Mouse (Mus musculus) gastrocnemius, postnatal 36 days (tissue): Measurements from ENCODE around the gene Trim67. TPM values are rescaled to one million over a fixed set of nuclear protein-coding genes. Genes with fewer than 3 reads are reported as not detected.

Experiments used
- DNase-seq, 2 experiments: peaks; one replicate each; pipeline ENCODE4 v3.0.0; 2022
- intact Hi-C: fragments of 180-260 bp; cut with DNase I; formaldehyde crosslinking; loops from one replicate; pipeline ENCODE4 v1.15.1; 2025
- total RNA-seq, 2 experiments: library from RNA; stranded (reverse); gene quantifications; 2 replicates each; pipeline ENCODE4 v1.2.3; 2021

The Trim67 gene
- total RNA-seq, 2 experiments from 2014 or later: 0.05 to 0.35 TPM

- DNase-seq: peak; percentile 81 to 82
- intact Hi-C loops: loop anchor here (10.0 kb wide), 1 partner anchor 358 kb away; the partner anchor contains the start of gene Pgbd5
Measured at GRCm38 (mm10) chr8:124793172-124793651, 320 bp downstream of the Trim67 start.

GRCm38 (mm10) chr8:124793661-124794485, 981 bp downstream of the Trim67 start:
- intact Hi-C loops: loop anchor here (10.0 kb wide), 1 partner anchor 359 kb away; the partner anchor contains the start of gene Pgbd5

GRCm38 (mm10) chr8:124794486-124794780, 1.5 kb downstream of the Trim67 start:
- peak in 1 of 2 experiments; percentile 17 for DNase-seq
- intact Hi-C loops: loop anchor here (10.0 kb wide), 1 partner anchor 360 kb away; the partner anchor contains the start of gene Pgbd5

More at GRCm38 (mm10) chr8:124793661-124794485, 981 bp downstream of the Trim67 start:
- no peak for DNase-seq

GRCm38 (mm10) chr8:124795781-124796488, 3.0 kb downstream of the Trim67 start:
- intact Hi-C loops: loop anchor here (10.0 kb wide), 1 partner anchor 361 kb away; the partner anchor contains the start of gene Pgbd5
- no peak for DNase-seq

- no peak for DNase-seq
- intact Hi-C loops: no loop called here
Measured at GRCm38 (mm10) chr8:124800542-124800941, 7.7 kb downstream of the Trim67 start.

- no peak for DNase-seq
- intact Hi-C loops: no loop called here
Measured at GRCm38 (mm10) chr8:124803824-124804702, 11.2 kb downstream of the Trim67 start.

GRCm38 (mm10) chr8:124805990-124806389, 13.1 kb downstream of the Trim67 start:
- no peak for DNase-seq
- intact Hi-C loops: no loop called here

- intact Hi-C loops: no loop called here
- no peak for DNase-seq
Measured at GRCm38 (mm10) chr8:124809419-124809818, 16.5 kb downstream of the Trim67 start.

GRCm38 (mm10) chr8:124810056-124810610, 17.2 kb downstream of the Trim67 start:
- DNase-seq: no peak
- intact Hi-C loops: loop anchor here (5.0 kb wide), 1 partner anchor 68 kb away; no protein-coding TSS in a partner anchor

- no peak for DNase-seq
- intact Hi-C loops: loop anchor here (5.0 kb wide), 1 partner anchor 69 kb away; no protein-coding TSS in a partner anchor
Measured at GRCm38 (mm10) chr8:124810689-124811394, 17.9 kb downstream of the Trim67 start.

GRCm38 (mm10) chr8:124813326-124813725, 20.4 kb downstream of the Trim67 start:
- DNase-seq: no peak
- intact Hi-C loops: loop anchor here (5.0 kb wide), 1 partner anchor 71 kb away; no protein-coding TSS in a partner anchor

GRCm38 (mm10) chr8:124815870-124816269, 23.0 kb downstream of the Trim67 start:
- intact Hi-C loops: no loop called here
- no peak for DNase-seq

GRCm38 (mm10) chr8:124816866-124817265, 24.0 kb downstream of the Trim67 start:
- no peak for DNase-seq
- intact Hi-C loops: no loop called here

GRCm38 (mm10) chr8:124817361-124817760, 24.5 kb downstream of the Trim67 start:
- no peak for DNase-seq
- intact Hi-C loops: no loop called here

- DNase-seq: no peak
- intact Hi-C loops: no loop called here
Measured at GRCm38 (mm10) chr8:124819612-124820115, 26.8 kb downstream of the Trim67 start.

GRCm38 (mm10) chr8:124820125-124820524, 27.2 kb downstream of the Trim67 start:
- intact Hi-C loops: no loop called here
- DNase-seq: no peak

GRCm38 (mm10) chr8:124823497-124823896, 30.6 kb downstream of the Trim67 start:
- DNase-seq: no peak

GRCm38 (mm10) chr8:124826658-124827057, 33.8 kb downstream of the Trim67 start:
- intact Hi-C loops: no loop called here
- DNase-seq: peak in 1 of 2 experiments; percentile 35

More at GRCm38 (mm10) chr8:124823497-124823896, 30.6 kb downstream of the Trim67 start:
- intact Hi-C loops: no loop called here

- intact Hi-C loops: no loop called here
- peak in 1 of 2 experiments; percentile 27 for DNase-seq
Measured at GRCm38 (mm10) chr8:124827387-124827786, 34.5 kb downstream of the Trim67 start.
